Mouse (Mus musculus) neural tube, embryonic 11.5 days (tissue): ENCODE measurements around the gene Nckap5l. TPM values are rescaled to one million over a fixed set of nuclear protein-coding genes. Genes with fewer than 3 reads are reported as not detected.

Source experiments
- ATAC-seq: fragments of 200-750 bp; cut with Nextera tagmentation; 2 replicates; pipeline ENCODE4 v1.8.0; 2017; ENCODE audit warnings: moderate number of reproducible peaks, mild to moderate bottlenecking, moderate TSS enrichment, moderate library complexity; ENCODE audit not compliant: insufficient read depth, low FRiP score, low TSS enrichment
- DNase-seq: peaks from one replicate; pipeline ENCODE4 v3.0.0-alpha.2; 2015; ENCODE audit warnings: low spot score
- H3K27ac ChIP-seq: fragments of 300-500 bp; sonication (generic); 2 replicates; pipeline ENCODE4 v1.5.1; 2014; ENCODE audit warnings: low read depth, mild to moderate bottlenecking, low read length
- H3K27me3 ChIP-seq: fragments of 300-500 bp; sonication (generic); 2 replicates; pipeline ENCODE4 v1.6.1; 2014; ENCODE audit warnings: mild to moderate bottlenecking, low read length, mixed read lengths; ENCODE audit not compliant: control insufficient read depth, insufficient read depth
- H3K36me3 ChIP-seq: fragments of 300-500 bp; sonication (generic); 2 replicates; pipeline ENCODE4 v1.6.1; 2014; ENCODE audit warnings: mild to moderate bottlenecking, low read length, moderate library complexity, mixed read lengths; ENCODE audit not compliant: control insufficient read depth, insufficient read depth
- H3K4me1 ChIP-seq: fragments of 300-500 bp; sonication (generic); 2 replicates; pipeline ENCODE4 v1.6.1; 2014; ENCODE audit warnings: low read length, mixed read lengths; ENCODE audit not compliant: control insufficient read depth, insufficient read depth
- H3K4me2 ChIP-seq: fragments of 300-500 bp; sonication (generic); 2 replicates; pipeline ENCODE4 v1.6.1; 2014; ENCODE audit warnings: low read depth, mild to moderate bottlenecking, moderate library complexity
- H3K4me3 ChIP-seq: fragments of 300-500 bp; sonication (generic); 2 replicates; pipeline ENCODE4 v1.5.1; 2014; ENCODE audit warnings: low read depth, low read length
- H3K9ac ChIP-seq: fragments of 300-500 bp; sonication (generic); 2 replicates; pipeline ENCODE4 v1.6.1; 2014; ENCODE audit warnings: mild to moderate bottlenecking, low read length
- H3K9me3 ChIP-seq: fragments of 300-500 bp; sonication (generic); 2 replicates; pipeline ENCODE4 v1.6.1; 2016; ENCODE audit warnings: low read length; ENCODE audit not compliant: control insufficient read depth
- WGBS: fragments of 180-500 bp; shearing (Covaris S2); extraction: QIAGEN DNeasy Blood & Tissue Kit; methylation state at CpG from one replicate; pipeline ENCODE4 v1.1.7; 2014; 5-methylcytosine and 5-hydroxymethylcytosine counted together
- polyA plus RNA-seq: library from polyadenylated mRNA; unstranded; fragments of >200 nt; fragmentation: Nextera tagmentation; extraction: Ambion mirVana; gene quantifications from 2 replicates; pipeline ENCODE4 v1.2.1, GENCODE M21; 2014

Nckap5l gene
- polyA plus RNA-seq, 1 experiment from 2014 or later = 14.9 TPM

GRCm38 (mm10) chr15:99471677-99472063 lies 14.1 kb upstream of the Nckap5l start:
- Histone ChIP-seq H3K27me3 (no peaks in the 10 kb centered on the region), H3K4me3 (no peak overlapping the region), H3K4me2 (no peak overlapping the region), H3K4me1 (0 out of 2 replicates have a peak, but pooled peaks cover 2% of the 10 kb centered on the region), H3K9me3 (no peaks in the 10 kb centered on the region), H3K9ac (no peak overlapping the region), H3K27ac (no peak overlapping the region), H3K36me3 (no peaks in the 10 kb centered on the region)
- ATAC-seq = no peak
- 79% methylated on average over 14 of the region's 14 CpGs for WGBS
- no peak for DNase-seq

- Histone ChIP-seq H3K9me3 (no peaks in the 10 kb centered on the region), H3K4me1 (0 out of 2 replicates have a peak, but pooled peaks cover 2% of the 10 kb centered on the region), H3K27ac (no peak overlapping the region), H3K36me3 (no peaks in the 10 kb centered on the region), H3K4me3 (no peak overlapping the region), H3K9ac (no peak overlapping the region), H3K4me2 (no peak overlapping the region), H3K27me3 (no peaks in the 10 kb centered on the region)
- DNase-seq (peak; percentile 63), ATAC-seq (no peak)
- 67% methylated on average over 17 of the region's 17 CpGs for WGBS
Measured at GRCm38 (mm10) chr15:99470971-99471676, 13.6 kb upstream of the Nckap5l start.

- H3K9ac ChIP-seq = no peak overlapping the region
- no peaks in the 10 kb centered on the region for H3K27me3 ChIP-seq
- H3K27ac ChIP-seq = no peak overlapping the region
- no peak overlapping the region for H3K4me3 ChIP-seq
- WGBS = 88% methylated on average over 31 of the region's 31 CpGs
- H3K9me3 ChIP-seq = no peaks in the 10 kb centered on the region
- H3K4me2 ChIP-seq = no peak overlapping the region
- ATAC-seq = no peak
- no peak for DNase-seq
- H3K4me1 ChIP-seq = 0 out of 2 replicates have a peak, but pooled peaks cover 2% of the 10 kb centered on the region
- H3K36me3 ChIP-seq = no peaks in the 10 kb centered on the region
Measured at GRCm38 (mm10) chr15:99470224-99470761, 12.7 kb upstream of the Nckap5l start.

- H3K27me3 ChIP-seq = no peaks in the 10 kb centered on the region
- 95% methylated on average over 4 of the region's 4 CpGs for WGBS
- no peaks in the 10 kb centered on the region for H3K36me3 ChIP-seq
- no peak for ATAC-seq
- H3K4me1 ChIP-seq = 0 out of 2 replicates have a peak, but pooled peaks cover 2% of the 10 kb centered on the region
- no peak overlapping the region for H3K4me3 ChIP-seq
- H3K9me3 ChIP-seq = no peaks in the 10 kb centered on the region
- no peak for DNase-seq
- H3K9ac ChIP-seq = no peak overlapping the region
- no peak overlapping the region for H3K4me2 ChIP-seq
- no peak overlapping the region for H3K27ac ChIP-seq
Measured at GRCm38 (mm10) chr15:99469736-99470135, 12.2 kb upstream of the Nckap5l start.

- ATAC-seq (no peak), DNase-seq (peak; percentile 55)
- H3K9ac ChIP-seq = no peak overlapping the region
- no peaks in the 10 kb centered on the region for H3K36me3 ChIP-seq
- no peak overlapping the region for H3K4me3 ChIP-seq
- no peak overlapping the region for H3K27ac ChIP-seq
- 0 out of 2 replicates have a peak, but pooled peaks cover 2% of the 10 kb centered on the region for H3K4me1 ChIP-seq
- H3K27me3 ChIP-seq = no peaks in the 10 kb centered on the region
- H3K4me2 ChIP-seq = no peak overlapping the region
- WGBS = 51% methylated on average over 3 of the region's 3 CpGs
- H3K9me3 ChIP-seq = no peaks in the 10 kb centered on the region
Measured at GRCm38 (mm10) chr15:99469067-99469466, 11.5 kb upstream of the Nckap5l start.

- Histone ChIP-seq H3K36me3 (no peaks in the 10 kb centered on the region), H3K9ac (no peak overlapping the region), H3K4me2 (no peak overlapping the region), H3K9me3 (no peaks in the 10 kb centered on the region), H3K4me3 (no peak overlapping the region), H3K27me3 (no peaks in the 10 kb centered on the region), H3K4me1 (peaks cover 2% of the 10 kb centered on the region), H3K27ac (no peak overlapping the region)
- 67% methylated on average over 13 of the region's 13 CpGs for WGBS
- DNase-seq = peak; percentile 9
- ATAC-seq = no peak
Measured at GRCm38 (mm10) chr15:99463194-99463593, 5.6 kb upstream of the Nckap5l start.

GRCm38 (mm10) chr15:99456963-99457605 lies 464 bp downstream of the Nckap5l start:
- H3K4me2 ChIP-seq = peak overlapping the region; percentile 78
- peak overlapping the region; percentile 76 for H3K27ac ChIP-seq
- peak; percentile 66 for DNase-seq
- ATAC-seq = peak; percentile 75
- WGBS = 1% methylated on average over 36 of the region's 43 CpGs
- H3K4me3 ChIP-seq = peak overlapping the region; percentile 88
- peaks cover 17% of the 10 kb centered on the region for H3K4me1 ChIP-seq
- no peaks in the 10 kb centered on the region for H3K9me3 ChIP-seq
- no peaks in the 10 kb centered on the region for H3K27me3 ChIP-seq
- peak overlapping the region; percentile 72 for H3K9ac ChIP-seq
- H3K36me3 ChIP-seq = peaks cover 2% of the 10 kb centered on the region; the same call in 1 of the 2 replicates

- peaks cover 17% of the 10 kb centered on the region for H3K4me1 ChIP-seq
- peaks cover 2% of the 10 kb centered on the region; the same call in 1 of the 2 replicates for H3K36me3 ChIP-seq
Measured at GRCm38 (mm10) chr15:99456338-99456962, 1.1 kb downstream of the Nckap5l start.

More at GRCm38 (mm10) chr15:99456338-99456962, 1.1 kb downstream of the Nckap5l start:
- no peak for DNase-seq
- Histone ChIP-seq H3K4me2 (peak overlapping the region; percentile 78), H3K9ac (peak overlapping the region; percentile 72), H3K27ac (peak overlapping the region; percentile 76), H3K9me3 (no peaks in the 10 kb centered on the region), H3K27me3 (no peaks in the 10 kb centered on the region), H3K4me3 (peak overlapping the region; percentile 88)
- WGBS = 19% methylated on average over 7 of the region's 7 CpGs
- ATAC-seq = no peak
